Mouse (Mus musculus) telencephalon, adult 2 months (tissue): ENCODE data around the gene Cct4.

ENCODE experiments used
- DNase-seq: peaks from one replicate; pipeline ENCODE4 v3.0.0-alpha.2; 2011; ENCODE audit warnings: low read depth, low spot score

Cct4 gene

DNA sequence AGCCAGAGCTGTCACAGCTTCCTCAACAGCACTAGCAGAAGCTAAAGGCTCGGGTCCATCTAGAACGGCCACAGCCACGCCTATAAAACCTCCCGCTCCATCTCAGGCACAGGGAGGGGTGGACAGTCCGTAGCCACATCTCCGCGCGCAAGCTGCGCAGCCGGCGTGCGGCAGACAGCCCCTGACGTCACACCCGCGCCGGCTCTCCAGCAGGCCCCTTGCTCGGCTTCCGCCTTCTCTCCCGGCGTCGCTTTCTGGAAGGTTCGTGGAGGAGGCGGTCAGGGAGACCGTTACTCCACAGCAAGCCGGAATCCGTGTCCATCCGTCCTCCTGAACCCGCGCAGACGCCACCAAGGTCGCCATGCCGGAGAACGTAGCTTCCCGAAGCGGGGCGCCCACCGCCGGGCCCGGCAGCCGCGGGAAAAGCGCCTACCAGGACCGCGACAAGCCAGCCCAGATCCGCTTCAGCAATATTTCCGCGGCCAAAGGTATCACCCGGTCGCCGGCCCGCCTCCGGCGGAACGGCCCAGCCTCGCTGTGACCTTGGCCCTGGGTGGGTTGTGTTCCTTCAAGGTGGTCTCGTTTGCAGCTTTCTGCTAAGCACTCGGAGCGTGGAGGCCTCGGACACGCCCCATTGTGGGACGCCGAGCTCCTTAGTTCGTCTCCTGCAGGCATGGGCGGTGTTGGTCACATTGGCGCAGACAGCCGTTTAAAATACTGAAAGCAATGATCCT, at the start of gene Cct4:
TSS of gene Cct4 (plus strand) at position 127 of the 734 bp plus-strand sequence.
- peak; percentile 91 for DNase-seq

DNA sequence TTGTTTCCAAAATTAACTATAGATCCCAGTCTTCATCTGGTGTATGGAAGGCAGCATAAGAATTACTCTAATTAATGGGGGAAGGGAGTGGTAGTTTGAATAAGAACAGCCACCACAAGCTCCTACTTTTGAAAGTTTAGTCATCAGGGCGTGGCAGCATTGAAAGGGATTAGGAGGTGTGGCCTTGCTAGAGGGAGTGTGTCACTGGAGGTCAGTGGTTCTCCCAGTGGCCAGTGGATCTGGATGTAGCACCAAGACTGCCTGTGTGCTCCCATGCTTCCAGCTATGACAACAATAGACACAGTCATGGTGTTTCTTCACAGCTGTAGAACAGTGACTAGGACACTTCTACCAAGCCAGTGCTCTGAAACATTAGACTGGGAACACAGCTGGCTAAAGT, 41.2 kb upstream of the Cct4 start:
- no peak for DNase-seq

DNA sequence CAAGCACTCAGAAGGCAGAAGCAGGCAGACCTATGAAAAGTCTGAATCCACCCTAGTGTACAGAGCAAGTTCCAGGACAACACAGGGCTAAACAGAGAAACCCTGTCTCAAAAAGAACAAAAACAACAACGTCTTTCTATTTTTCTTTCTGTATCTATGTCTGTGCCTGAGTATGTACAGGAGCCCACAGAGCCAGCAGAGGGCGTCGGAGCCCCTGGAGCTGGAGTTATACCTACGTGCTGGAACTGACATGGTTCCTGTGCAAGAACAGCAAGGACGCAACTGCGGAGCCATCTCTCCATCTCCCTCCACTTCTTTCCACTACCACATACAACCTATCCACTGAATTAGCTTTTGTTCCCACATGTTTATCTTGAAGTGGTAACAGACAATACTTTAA, 40.2 kb upstream of the Cct4 start:
- no peak for DNase-seq

DNA sequence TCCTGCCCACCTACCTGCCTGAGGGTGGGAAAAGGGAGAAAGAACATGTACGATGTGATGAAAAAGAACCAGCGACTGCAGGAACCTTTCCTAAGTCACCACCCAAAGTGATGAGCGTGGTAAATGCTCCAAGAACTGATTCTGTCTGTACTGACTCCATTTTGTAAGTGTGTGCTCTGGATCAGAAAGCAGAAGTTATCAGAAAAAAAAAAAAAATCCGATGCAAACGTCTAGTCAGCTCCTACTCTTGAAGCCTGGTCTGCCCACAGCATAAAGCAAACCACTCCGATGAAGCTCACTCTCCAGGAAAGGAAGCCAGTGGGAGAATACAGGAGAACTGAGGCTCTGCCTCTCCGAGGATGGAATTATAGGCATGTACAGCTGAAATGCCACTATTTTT, 37.7 kb upstream of the Cct4 start:
- no peak for DNase-seq

DNA sequence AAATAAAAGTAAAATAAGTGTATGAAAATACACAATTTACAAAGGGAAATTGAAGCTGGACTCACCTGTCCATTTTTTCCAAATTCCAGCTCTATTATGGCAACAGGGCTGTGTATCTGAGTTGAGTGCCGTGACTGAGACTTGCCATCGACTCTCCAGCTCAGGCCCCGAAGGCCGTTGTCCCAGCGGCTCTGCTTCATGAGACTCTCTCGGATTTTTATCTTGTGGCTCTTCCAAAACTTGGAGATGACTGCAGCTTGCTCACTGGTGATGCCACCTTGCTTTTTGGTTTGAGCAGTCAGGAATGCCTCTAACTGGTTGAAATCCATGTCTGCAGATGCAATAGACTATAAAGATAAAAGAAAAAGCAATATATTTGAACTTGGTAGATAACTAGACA, 34.0 kb upstream of the Cct4 start:
- DNase-seq: no peak

- DNase-seq: no peak
Observed at GRCm38 (mm10) chr11:22956830-22957229, 33.5 kb upstream of the Cct4 start.

- DNase-seq: no peak
Observed at GRCm38 (mm10) chr11:22957791-22958374, 32.4 kb upstream of the Cct4 start.

GRCm38 (mm10) chr11:22962101-22962500, 28.2 kb upstream of the Cct4 start:
- DNase-seq: no peak

GRCm38 (mm10) chr11:22964401-22964800, 25.9 kb upstream of the Cct4 start:
- no peak for DNase-seq

DNA sequence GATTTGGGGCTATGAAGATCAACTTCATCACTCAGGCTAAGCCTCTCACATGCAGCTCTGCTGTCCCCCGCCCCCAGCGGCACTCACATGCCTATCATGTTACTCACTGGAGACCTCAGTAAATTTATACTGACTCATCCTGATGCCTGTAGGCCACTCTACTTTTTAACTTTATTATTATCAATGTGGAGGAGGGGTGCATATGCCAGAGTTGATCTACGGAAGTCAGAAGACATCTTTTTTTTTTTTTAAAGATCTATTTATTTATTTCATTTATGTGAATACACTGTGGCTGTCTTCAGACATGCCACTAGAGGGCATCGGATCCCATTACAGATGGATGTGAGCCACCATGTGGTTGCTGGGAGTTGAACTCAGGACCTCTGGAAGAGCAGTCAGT, 24.8 kb upstream of the Cct4 start:
- no peak for DNase-seq

- no peak for DNase-seq
Observed at GRCm38 (mm10) chr11:22969486-22969885, 20.8 kb upstream of the Cct4 start.

DNA sequence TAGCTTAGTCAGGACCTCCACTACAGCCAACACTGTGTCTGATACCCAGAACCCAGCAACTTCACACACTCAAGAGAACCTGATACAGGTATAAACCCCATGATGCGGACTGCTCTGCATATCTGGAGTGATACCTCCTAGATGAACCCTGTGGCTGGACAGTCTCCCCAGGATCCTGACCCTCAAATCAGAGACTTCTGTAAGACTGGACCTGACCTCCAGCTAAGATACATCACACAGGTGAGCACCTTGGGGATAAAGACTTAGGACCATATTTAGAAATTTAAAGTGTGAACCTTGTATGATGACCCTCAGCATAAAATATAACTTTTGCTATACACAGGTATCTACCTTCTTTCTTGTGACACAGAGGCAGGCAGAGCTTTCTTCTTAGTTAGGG, 19.8 kb upstream of the Cct4 start:
- DNase-seq: no peak

DNA sequence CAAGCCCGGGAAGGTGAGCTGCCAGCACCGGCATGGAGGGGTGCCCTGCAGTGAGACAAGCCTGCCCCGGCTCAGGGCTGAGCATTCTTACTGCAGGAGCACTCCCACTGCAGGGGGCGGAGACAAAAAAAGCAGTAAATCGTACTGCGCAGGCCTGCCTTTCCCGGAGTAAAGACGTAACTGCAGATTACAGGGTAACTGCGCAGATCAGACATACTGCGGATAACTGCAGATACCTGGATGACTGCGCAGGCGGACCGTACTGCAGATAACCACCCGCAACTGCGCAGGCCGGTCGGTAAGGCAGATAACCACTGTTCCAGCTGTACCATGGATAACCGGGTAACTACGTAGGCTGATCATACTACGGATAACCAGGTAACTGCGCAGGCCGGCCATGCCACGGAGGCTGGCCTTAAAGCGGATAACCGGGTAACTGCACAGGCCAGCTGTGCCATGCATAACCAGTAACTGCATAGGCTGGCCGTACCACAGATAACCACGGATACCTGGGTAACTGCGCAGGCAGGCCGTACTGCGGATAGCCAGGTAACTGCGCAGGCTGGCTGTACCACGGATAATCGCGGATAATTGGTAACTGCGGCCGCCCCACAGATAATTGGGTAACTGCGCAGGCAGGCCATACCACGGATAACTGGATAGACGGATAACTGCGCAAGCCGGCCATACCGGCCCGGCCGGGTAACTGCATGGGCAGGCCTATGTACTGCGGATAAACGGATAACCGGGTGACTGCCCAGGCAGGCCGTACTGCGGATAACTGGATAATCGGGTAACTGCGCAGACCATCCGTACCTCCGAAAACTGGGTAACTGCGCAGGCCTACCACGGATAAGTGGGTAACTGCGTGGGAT, 18.2 kb upstream of the Cct4 start, which contains the start of gene Zrsr1:
TSS of gene Zrsr1 (plus strand) at position 171 of the 875 bp plus-strand sequence.
- peak; percentile 78 for DNase-seq

GRCm38 (mm10) chr11:22972746-22973526, 17.4 kb upstream of the Cct4 start:
- peak; percentile 71 for DNase-seq

- DNase-seq: peak; percentile 53
Observed at GRCm38 (mm10) chr11:22973599-22973998, 16.7 kb upstream of the Cct4 start.

- no peak for DNase-seq
Observed at GRCm38 (mm10) chr11:22978215-22978614, 12.1 kb upstream of the Cct4 start.

- no peak for DNase-seq
Observed at GRCm38 (mm10) chr11:22978711-22979110, 11.6 kb upstream of the Cct4 start.

DNA sequence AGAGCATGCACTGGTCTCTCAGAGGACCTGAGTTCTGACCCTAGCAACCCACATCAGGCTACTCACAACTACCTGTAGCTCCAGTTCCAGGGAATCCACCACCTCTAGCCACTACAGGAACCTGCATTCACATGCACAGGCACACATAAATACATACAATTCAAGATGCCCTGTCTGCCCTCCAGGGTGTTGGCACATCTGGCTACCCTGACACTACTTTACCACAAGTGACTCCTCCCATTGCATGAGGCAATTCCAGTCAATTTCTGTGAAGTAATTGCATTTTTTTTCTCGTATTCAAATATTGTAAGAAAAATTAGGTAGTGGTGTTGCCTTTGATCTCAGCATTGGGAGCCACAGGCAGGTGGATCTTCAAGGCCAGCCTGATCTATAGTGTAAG, 11.1 kb upstream of the Cct4 start:
- DNase-seq: no peak

DNA sequence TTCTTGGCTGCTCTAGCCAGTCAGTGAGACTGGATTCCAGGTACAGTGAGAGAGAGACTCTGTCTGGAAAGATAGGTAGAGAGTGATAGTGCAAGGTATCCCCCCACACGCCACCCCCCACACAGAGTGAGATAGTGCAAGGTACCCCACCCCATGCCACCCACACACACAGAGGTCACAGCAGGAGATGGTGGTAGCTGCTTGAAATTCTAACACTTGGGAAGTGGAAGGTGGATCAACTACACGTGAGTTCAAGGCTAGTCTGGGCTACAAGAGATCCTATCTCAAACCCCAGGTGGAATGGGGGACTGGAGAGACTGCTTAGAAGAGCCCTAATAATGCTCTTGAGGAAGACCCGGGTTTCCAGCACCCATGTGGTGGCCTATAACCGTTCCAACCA, 9.3 kb upstream of the Cct4 start:
- DNase-seq: no peak

DNA sequence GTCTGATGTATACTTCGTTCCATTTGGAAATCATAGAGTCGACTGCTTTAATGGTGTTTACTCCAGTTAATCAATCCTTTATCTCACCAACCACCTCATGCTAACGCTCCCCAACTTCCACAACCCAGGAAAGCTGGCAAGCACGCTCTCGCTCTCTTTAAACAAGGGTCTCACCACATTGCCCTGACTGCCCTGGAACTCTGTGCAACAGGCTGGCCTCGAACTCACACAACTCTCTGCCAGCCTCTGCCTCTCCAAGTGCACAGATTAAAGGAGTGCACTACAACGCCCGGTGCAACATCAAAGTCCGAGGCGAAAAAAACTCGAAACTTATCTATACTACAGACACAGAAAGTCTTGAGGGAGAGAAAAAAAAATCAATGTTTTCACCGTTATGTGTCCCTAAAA, 8.8 kb upstream of the Cct4 start:
- no peak for DNase-seq

GRCm38 (mm10) chr11:22981984-22982757, 8.1 kb upstream of the Cct4 start, which contains the start of the genes Gm28048 and Commd1:
Gm28048 (minus strand) TSS chr11:22982090.
Commd1 (minus strand) TSS chr11:22982382.
- DNase-seq: peak; percentile 92
